Mouse (Mus musculus) left cerebral cortex, postnatal 14 days (tissue): ENCODE data around the gene Rsg1. TPM values are rescaled to one million over a fixed set of nuclear protein-coding genes. Genes with fewer than 3 reads are reported as not detected.
A peak's percentile ranks its signal among the peaks of the same experiment; 100 is the strongest.

Source experiments
- DNase-seq, 2 experiments: peaks; one replicate each; pipeline ENCODE4 v3.0.0; 2021 to 2022; ENCODE audit warnings: low spot score in 2 of 2, mixed read lengths in 1 of 2
- intact Hi-C: fragments of 180-260 bp; cut with DNase I; formaldehyde crosslinking; loops from one replicate; pipeline ENCODE4 v1.15.1; 2025
- total RNA-seq, 2 experiments: library from RNA; stranded (reverse); gene quantifications; 2 replicates each; pipeline ENCODE4 v1.2.3; 2021

Rsg1 gene
- total RNA-seq, 2 experiments from 2014 or later, result 2.6 to 3.7 TPM

- intact Hi-C loops, result no loop called here
Observed at GRCm38 (mm10) chr4:141244401-141244800, 30.6 kb downstream of the Rsg1 start.

GRCm38 (mm10) chr4:141244931-141245425, 31.2 kb downstream of the Rsg1 start:
- intact Hi-C loops, result no loop called here

More at GRCm38 (mm10) chr4:141244401-141244800, 30.6 kb downstream of the Rsg1 start:
- no peak for DNase-seq

GRCm38 (mm10) chr4:141246089-141246997, 32.6 kb downstream of the Rsg1 start:
- no peak for DNase-seq
- intact Hi-C loops, result no loop called here

More at GRCm38 (mm10) chr4:141244931-141245425, 31.2 kb downstream of the Rsg1 start:
- DNase-seq, result peak; percentile 69 to 77

GRCm38 (mm10) chr4:141246998-141247350, 33.2 kb downstream of the Rsg1 start:
- intact Hi-C loops, result no loop called here
- DNase-seq, result no peak

GRCm38 (mm10) chr4:141247776-141248613, 34.2 kb downstream of the Rsg1 start:
- DNase-seq, result no peak
- intact Hi-C loops, result no loop called here

GRCm38 (mm10) chr4:141248614-141248978, 34.8 kb downstream of the Rsg1 start:
- intact Hi-C loops, result no loop called here
- DNase-seq, result no peak

GRCm38 (mm10) chr4:141249383-141249782, 35.6 kb downstream of the Rsg1 start:
- no peak for DNase-seq
- intact Hi-C loops, result no loop called here

GRCm38 (mm10) chr4:141251071-141251470, 37.3 kb downstream of the Rsg1 start:
- intact Hi-C loops, result no loop called here

GRCm38 (mm10) chr4:141252641-141253040, 38.9 kb downstream of the Rsg1 start:
- no peak for DNase-seq
- intact Hi-C loops, result no loop called here

More at GRCm38 (mm10) chr4:141251071-141251470, 37.3 kb downstream of the Rsg1 start:
- DNase-seq, result no peak

GRCm38 (mm10) chr4:141254234-141254633, 40.5 kb downstream of the Rsg1 start:
- DNase-seq, result no peak
- intact Hi-C loops, result no loop called here

GRCm38 (mm10) chr4:141257440-141257839, 43.7 kb downstream of the Rsg1 start:
- DNase-seq, result no peak
- intact Hi-C loops, result no loop called here

GRCm38 (mm10) chr4:141259413-141259812, 45.7 kb downstream of the Rsg1 start:
- intact Hi-C loops, result no loop called here
- DNase-seq, result no peak

GRCm38 (mm10) chr4:141260007-141260723, 46.4 kb downstream of the Rsg1 start:
- no peak for DNase-seq
- intact Hi-C loops, result no loop called here

- intact Hi-C loops, result no loop called here
- DNase-seq, result no peak
Observed at GRCm38 (mm10) chr4:141262906-141263637, 49.3 kb downstream of the Rsg1 start.

GRCm38 (mm10) chr4:141265979-141266637, 52.4 kb downstream of the Rsg1 start:
- DNase-seq, result no peak
- intact Hi-C loops, result loop anchor here (2.0 kb wide), 1 partner anchor 123 kb away; no protein-coding TSS in a partner anchor

- DNase-seq, result no peak
- intact Hi-C loops, result loop anchor here (2.0 kb wide), 1 partner anchor 124 kb away; no protein-coding TSS in a partner anchor
Observed at GRCm38 (mm10) chr4:141267250-141267649, 53.5 kb downstream of the Rsg1 start.

GRCm38 (mm10) chr4:141267837-141268236, 54.1 kb downstream of the Rsg1 start:
- intact Hi-C loops, result loop anchor here (2.0 kb wide), 1 partner anchor 125 kb away; no protein-coding TSS in a partner anchor

GRCm38 (mm10) chr4:141268350-141268749, 54.6 kb downstream of the Rsg1 start:
- intact Hi-C loops, result no loop called here
- no peak for DNase-seq

More at GRCm38 (mm10) chr4:141267837-141268236, 54.1 kb downstream of the Rsg1 start:
- DNase-seq, result peak; percentile 75 to 87
